Mouse (Mus musculus): ENCODE results near the gene Ddx1.

DNA sequence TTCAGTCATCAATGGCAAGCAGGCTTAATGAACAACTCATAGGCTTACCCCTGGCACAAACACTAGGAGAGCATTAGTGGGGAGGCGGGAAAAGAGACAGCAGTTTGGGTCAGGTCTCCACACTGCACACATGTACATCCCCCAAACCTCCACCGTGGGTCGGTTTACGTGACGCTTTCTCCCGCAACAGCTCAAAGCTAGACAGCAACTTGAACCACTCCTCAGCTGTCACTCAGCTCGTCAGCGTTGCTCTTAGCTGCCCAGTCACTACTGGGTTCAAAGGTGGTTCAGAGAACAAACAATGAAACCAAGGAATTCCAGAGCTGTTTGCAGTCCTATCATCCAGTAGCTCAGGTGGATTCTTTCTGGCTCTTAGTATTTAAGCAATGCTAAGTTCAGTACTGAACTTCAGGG is 30.9 kb downstream of the Ddx1 start:
- TF ChIP-seq ZC3H11A (IDR thresholded peaks at IDR 0.05; ENCODE audit: borderline replicate concordance, low read depth, low read length), result no peak
- no peak for TF ChIP-seq HCFC1 (IDR thresholded peaks at IDR 0.05; ENCODE audit: borderline replicate concordance, insufficient read depth, low read length)

Measured in ES-E14 (cell line).